Mouse (Mus musculus): ENCODE data around the gene Rhoh. TPM values are rescaled to one million over a fixed set of nuclear protein-coding genes. Genes with fewer than 3 reads are reported as not detected.

Gene Rhoh
- polyA plus RNA-seq, 1 experiment = 3.2 TPM

- H3K4me1 ChIP-seq (ENCODE audit: control insufficient read depth, insufficient read depth, insufficient read length, low read length) = no peaks in the 10 kb centered on the region
- no peaks in the 10 kb centered on the region for H3K27me3 ChIP-seq (ENCODE audit: control insufficient read depth, insufficient read depth, low read length)
- no peak overlapping the region for H3K4me3 ChIP-seq (ENCODE audit: low read depth, low read length)
- no peaks in the 10 kb centered on the region for H3K36me3 ChIP-seq (ENCODE audit: control insufficient read depth, insufficient read depth, low read length)
- TF ChIP-seq CTCF (IDR thresholded peaks at IDR 0.05; ENCODE audit: extremely low read depth, insufficient read length, insufficient replicate concordance, low read depth, low read length) (no peak), POLR2A (IDR thresholded peaks at IDR 0.05; ENCODE audit: low read depth, low read length) (no peak)
- 57% methylated on average over 5 of the region's 5 CpGs for WGBS
- H3K27ac ChIP-seq (ENCODE audit: insufficient read depth, low read depth, low read length) = no peak overlapping the region
Measured at GRCm38 (mm10) chr5:65912201-65912600, 51.2 kb downstream of the Rhoh start.

- Histone ChIP-seq H3K27ac (ENCODE audit: insufficient read depth, low read depth, low read length) (no peak overlapping the region), H3K4me3 (ENCODE audit: low read depth, low read length) (no peak overlapping the region), H3K4me1 (ENCODE audit: control insufficient read depth, insufficient read depth, insufficient read length, low read length) (no peaks in the 10 kb centered on the region), H3K27me3 (ENCODE audit: control insufficient read depth, insufficient read depth, low read length) (no peaks in the 10 kb centered on the region), H3K36me3 (ENCODE audit: control insufficient read depth, insufficient read depth, low read length) (no peaks in the 10 kb centered on the region)
- WGBS = 84% methylated on average over 9 of the region's 9 CpGs
- TF ChIP-seq POLR2A (IDR thresholded peaks at IDR 0.05; ENCODE audit: low read depth, low read length) = no peak
- no peak for TF ChIP-seq CTCF (IDR thresholded peaks at IDR 0.05; ENCODE audit: extremely low read depth, insufficient read length, insufficient replicate concordance, low read depth, low read length)
Measured at GRCm38 (mm10) chr5:65913126-65913525, 52.1 kb downstream of the Rhoh start.

GRCm38 (mm10) chr5:65914342-65914741 lies 53.3 kb downstream of the Rhoh start:
- TF ChIP-seq POLR2A (IDR thresholded peaks at IDR 0.05; ENCODE audit: low read depth, low read length) = no peak
- TF ChIP-seq CTCF (IDR thresholded peaks at IDR 0.05; ENCODE audit: extremely low read depth, insufficient read length, insufficient replicate concordance, low read depth, low read length) = no peak
- no peaks in the 10 kb centered on the region for H3K4me1 ChIP-seq (ENCODE audit: control insufficient read depth, insufficient read depth, insufficient read length, low read length)
- H3K36me3 ChIP-seq (ENCODE audit: control insufficient read depth, insufficient read depth, low read length) = no peaks in the 10 kb centered on the region
- no peak overlapping the region for H3K27ac ChIP-seq (ENCODE audit: insufficient read depth, low read depth, low read length)
- no peaks in the 10 kb centered on the region for H3K27me3 ChIP-seq (ENCODE audit: control insufficient read depth, insufficient read depth, low read length)
- H3K4me3 ChIP-seq (ENCODE audit: low read depth, low read length) = no peak overlapping the region
- WGBS = 92% methylated on average over 7 of the region's 7 CpGs

DNA sequence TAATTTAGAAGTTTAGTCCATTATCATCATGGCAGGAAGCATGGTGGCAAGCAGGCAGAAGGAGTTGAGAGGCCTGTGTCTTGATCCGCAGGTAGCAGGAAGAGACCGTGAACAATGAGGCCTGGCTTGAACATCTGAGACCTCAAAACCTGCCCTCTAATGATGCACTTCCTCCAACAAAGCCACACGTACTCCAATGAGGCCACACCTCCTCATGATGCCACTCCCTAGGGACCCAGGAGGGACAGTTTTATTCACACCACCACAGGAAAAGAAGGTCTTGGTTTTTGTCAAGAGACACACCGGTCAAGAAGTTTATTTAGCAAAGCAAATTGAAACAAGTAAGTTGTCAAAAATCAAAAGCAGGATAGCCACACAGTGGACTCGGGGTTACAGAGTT lies 55.9 kb downstream of the Rhoh start:
- Histone ChIP-seq H3K27me3 (ENCODE audit: control insufficient read depth, insufficient read depth, low read length) (no peaks in the 10 kb centered on the region), H3K27ac (ENCODE audit: insufficient read depth, low read depth, low read length) (no peak overlapping the region), H3K4me1 (ENCODE audit: control insufficient read depth, insufficient read depth, insufficient read length, low read length) (peaks cover 2% of the 10 kb centered on the region; the same call in 1 of the 2 replicates), H3K36me3 (ENCODE audit: control insufficient read depth, insufficient read depth, low read length) (no peaks in the 10 kb centered on the region), H3K4me3 (ENCODE audit: low read depth, low read length) (no peak overlapping the region)
- WGBS = 82% methylated on average over 5 of the region's 5 CpGs
- TF ChIP-seq CTCF (IDR thresholded peaks at IDR 0.05; ENCODE audit: extremely low read depth, insufficient read length, insufficient replicate concordance, low read depth, low read length) (no peak), POLR2A (IDR thresholded peaks at IDR 0.05; ENCODE audit: low read depth, low read length) (no peak)

DNA sequence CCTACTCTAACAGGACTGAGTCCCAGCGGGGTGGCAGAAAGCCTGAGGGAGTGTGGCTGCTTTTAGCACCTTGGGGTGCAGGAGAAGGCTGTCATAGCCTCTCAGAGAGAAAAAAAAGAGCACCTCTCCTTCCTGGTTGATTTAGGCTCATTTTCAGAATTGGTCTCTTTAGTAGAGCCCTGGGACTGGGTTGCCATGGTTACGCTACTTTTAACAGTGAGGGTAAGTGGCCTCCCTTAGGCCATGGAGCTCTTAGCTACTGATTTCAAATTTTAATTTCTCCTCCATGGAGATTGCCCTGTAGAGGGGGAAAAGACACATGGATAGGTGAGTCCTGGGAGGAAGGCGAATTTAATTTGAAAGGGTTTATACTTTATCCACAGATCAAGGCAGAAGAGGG lies 57.6 kb downstream of the Rhoh start:
- Histone ChIP-seq H3K27me3 (ENCODE audit: control insufficient read depth, insufficient read depth, low read length) (no peaks in the 10 kb centered on the region), H3K36me3 (ENCODE audit: control insufficient read depth, insufficient read depth, low read length) (no peaks in the 10 kb centered on the region), H3K4me3 (ENCODE audit: low read depth, low read length) (no peak overlapping the region), H3K27ac (ENCODE audit: insufficient read depth, low read depth, low read length) (peak overlapping the region; percentile 6; the same call in 1 of the 2 replicates), H3K4me1 (ENCODE audit: control insufficient read depth, insufficient read depth, insufficient read length, low read length) (peaks cover 2% of the 10 kb centered on the region; the same call in 1 of the 2 replicates)
- TF ChIP-seq POLR2A (IDR thresholded peaks at IDR 0.05; ENCODE audit: low read depth, low read length) (no peak), CTCF (IDR thresholded peaks at IDR 0.05; ENCODE audit: extremely low read depth, insufficient read length, insufficient replicate concordance, low read depth, low read length) (no peak)
- 88% methylated on average over 3 of the region's 3 CpGs for WGBS

DNA sequence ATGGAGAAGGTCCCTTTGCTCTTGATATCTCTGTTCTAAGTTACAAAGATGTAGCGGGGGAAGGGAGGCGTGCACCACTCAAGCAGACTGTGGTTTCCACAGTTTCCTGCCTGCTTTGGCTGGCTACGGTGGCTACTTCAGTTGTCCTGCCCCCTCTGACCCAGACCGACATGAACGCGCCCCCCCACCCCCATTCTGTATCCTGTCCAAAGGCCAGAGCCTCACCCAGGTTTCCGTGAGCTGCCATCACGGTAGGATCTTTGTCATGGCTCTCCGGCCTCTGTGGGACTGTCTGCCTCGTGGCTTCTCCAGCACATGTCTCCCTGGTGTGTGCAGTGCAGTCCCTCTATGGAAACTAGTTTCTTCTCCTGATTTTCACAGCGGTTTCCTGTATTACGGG lies 58.3 kb downstream of the Rhoh start:
- Histone ChIP-seq H3K4me3 (ENCODE audit: low read depth, low read length) (no peak overlapping the region), H3K4me1 (ENCODE audit: control insufficient read depth, insufficient read depth, insufficient read length, low read length) (peaks cover 2% of the 10 kb centered on the region; the same call in 1 of the 2 replicates), H3K27ac (ENCODE audit: insufficient read depth, low read depth, low read length) (0 out of 2 replicates have a peak overlapping the region, but pooled peaks have one; percentile 6), H3K36me3 (ENCODE audit: control insufficient read depth, insufficient read depth, low read length) (no peaks in the 10 kb centered on the region), H3K27me3 (ENCODE audit: control insufficient read depth, insufficient read depth, low read length) (no peaks in the 10 kb centered on the region)
- WGBS = 66% methylated on average over 12 of the region's 12 CpGs
- no peak for TF ChIP-seq POLR2A (IDR thresholded peaks at IDR 0.05; ENCODE audit: low read depth, low read length)
- TF ChIP-seq CTCF (IDR thresholded peaks at IDR 0.05; ENCODE audit: extremely low read depth, insufficient read length, insufficient replicate concordance, low read depth, low read length) = no peak

GRCm38 (mm10) chr5:65919904-65920303 lies 58.9 kb downstream of the Rhoh start:
- 94% methylated on average over 3 of the region's 3 CpGs for WGBS
- H3K4me3 ChIP-seq (ENCODE audit: low read depth, low read length) = no peak overlapping the region
- no peaks in the 10 kb centered on the region for H3K36me3 ChIP-seq (ENCODE audit: control insufficient read depth, insufficient read depth, low read length)
- no peaks in the 10 kb centered on the region for H3K27me3 ChIP-seq (ENCODE audit: control insufficient read depth, insufficient read depth, low read length)
- peaks cover 2% of the 10 kb centered on the region; the same call in 1 of the 2 replicates for H3K4me1 ChIP-seq (ENCODE audit: control insufficient read depth, insufficient read depth, insufficient read length, low read length)
- H3K27ac ChIP-seq (ENCODE audit: insufficient read depth, low read depth, low read length) = no peak overlapping the region
- TF ChIP-seq POLR2A (IDR thresholded peaks at IDR 0.05; ENCODE audit: low read depth, low read length) (no peak), CTCF (IDR thresholded peaks at IDR 0.05; ENCODE audit: extremely low read depth, insufficient read length, insufficient replicate concordance, low read depth, low read length) (no peak)
